Mouse (Mus musculus): ENCODE measurements around the gene Mymx. TPM values are rescaled to one million over a fixed set of nuclear protein-coding genes. Genes with fewer than 3 reads are reported as not detected.

The Mymx gene
- total RNA-seq, 1 experiment from 2014 or later = not detected

- peak; percentile 41 to 42; a peak in 3 of 4 replicates for ATAC-seq (replicated peaks in 1 of 2; ENCODE audit: insufficient read depth in 1 of 2, low FRiP score in 2 of 2, low TSS enrichment in 1 of 2, low read depth in 1 of 2, poor library complexity in 2 of 2, severe bottlenecking in 2 of 2)
Measured at GRCm38 (mm10) chr17:45594881-45595735, 6.8 kb downstream of the Mymx start.

GRCm38 (mm10) chr17:45594195-45594594 is 7.7 kb downstream of the Mymx start:
- ATAC-seq (replicated peaks in 1 of 2; ENCODE audit: insufficient read depth in 1 of 2, low FRiP score in 2 of 2, low TSS enrichment in 1 of 2, low read depth in 1 of 2, poor library complexity in 2 of 2, severe bottlenecking in 2 of 2) = no peak

GRCm38 (mm10) chr17:45593479-45593878 is 8.4 kb downstream of the Mymx start:
- ATAC-seq (replicated peaks in 1 of 2; ENCODE audit: insufficient read depth in 1 of 2, low FRiP score in 2 of 2, low TSS enrichment in 1 of 2, low read depth in 1 of 2, poor library complexity in 2 of 2, severe bottlenecking in 2 of 2) = no peak

GRCm38 (mm10) chr17:45592606-45593431 is 9.1 kb downstream of the Mymx start:
- ATAC-seq (replicated peaks in 1 of 2; ENCODE audit: insufficient read depth in 1 of 2, low FRiP score in 2 of 2, low TSS enrichment in 1 of 2, low read depth in 1 of 2, poor library complexity in 2 of 2, severe bottlenecking in 2 of 2) = no peak

GRCm38 (mm10) chr17:45591701-45592605 is 9.9 kb downstream of the Mymx start:
- ATAC-seq (replicated peaks in 1 of 2; ENCODE audit: insufficient read depth in 1 of 2, low FRiP score in 2 of 2, low TSS enrichment in 1 of 2, low read depth in 1 of 2, poor library complexity in 2 of 2, severe bottlenecking in 2 of 2) = no peak

GRCm38 (mm10) chr17:45590410-45590809 is 11.5 kb downstream of the Mymx start:
- no peak for ATAC-seq (replicated peaks in 1 of 2; ENCODE audit: insufficient read depth in 1 of 2, low FRiP score in 2 of 2, low TSS enrichment in 1 of 2, low read depth in 1 of 2, poor library complexity in 2 of 2, severe bottlenecking in 2 of 2)

GRCm38 (mm10) chr17:45589844-45590243 is 12.1 kb downstream of the Mymx start:
- ATAC-seq (replicated peaks in 1 of 2; ENCODE audit: insufficient read depth in 1 of 2, low FRiP score in 2 of 2, low TSS enrichment in 1 of 2, low read depth in 1 of 2, poor library complexity in 2 of 2, severe bottlenecking in 2 of 2) = no peak

- ATAC-seq (replicated peaks in 1 of 2; ENCODE audit: insufficient read depth in 1 of 2, low FRiP score in 2 of 2, low TSS enrichment in 1 of 2, low read depth in 1 of 2, poor library complexity in 2 of 2, severe bottlenecking in 2 of 2) = no peak
Measured at GRCm38 (mm10) chr17:45589236-45589635, 12.7 kb downstream of the Mymx start.

- ATAC-seq (replicated peaks in 1 of 2; ENCODE audit: insufficient read depth in 1 of 2, low FRiP score in 2 of 2, low TSS enrichment in 1 of 2, low read depth in 1 of 2, poor library complexity in 2 of 2, severe bottlenecking in 2 of 2) = no peak
Measured at GRCm38 (mm10) chr17:45588370-45588769, 13.5 kb downstream of the Mymx start.

GRCm38 (mm10) chr17:45586449-45586837 is 15.5 kb downstream of the Mymx start:
- no peak for ATAC-seq (replicated peaks in 1 of 2; ENCODE audit: insufficient read depth in 1 of 2, low FRiP score in 2 of 2, low TSS enrichment in 1 of 2, low read depth in 1 of 2, poor library complexity in 2 of 2, severe bottlenecking in 2 of 2)

GRCm38 (mm10) chr17:45585725-45586448 is 16.0 kb downstream of the Mymx start:
- ATAC-seq (replicated peaks in 1 of 2; ENCODE audit: insufficient read depth in 1 of 2, low FRiP score in 2 of 2, low TSS enrichment in 1 of 2, low read depth in 1 of 2, poor library complexity in 2 of 2, severe bottlenecking in 2 of 2) = no peak

- peak; percentile 46 to 55; a peak in 2 of 4 replicates for ATAC-seq (replicated peaks in 1 of 2; ENCODE audit: insufficient read depth in 1 of 2, low FRiP score in 2 of 2, low TSS enrichment in 1 of 2, low read depth in 1 of 2, poor library complexity in 2 of 2, severe bottlenecking in 2 of 2)
Measured at GRCm38 (mm10) chr17:45584939-45585678, 16.8 kb downstream of the Mymx start.

GRCm38 (mm10) chr17:45584096-45584896 is 17.6 kb downstream of the Mymx start:
- ATAC-seq (replicated peaks in 1 of 2; ENCODE audit: insufficient read depth in 1 of 2, low FRiP score in 2 of 2, low TSS enrichment in 1 of 2, low read depth in 1 of 2, poor library complexity in 2 of 2, severe bottlenecking in 2 of 2) = peak; percentile 10 to 19; a peak in 2 of 4 replicates

- no peak for ATAC-seq (replicated peaks in 1 of 2; ENCODE audit: insufficient read depth in 1 of 2, low FRiP score in 2 of 2, low TSS enrichment in 1 of 2, low read depth in 1 of 2, poor library complexity in 2 of 2, severe bottlenecking in 2 of 2)
Measured at GRCm38 (mm10) chr17:45582715-45583355, 19.1 kb downstream of the Mymx start.

- no peak for ATAC-seq (replicated peaks in 1 of 2; ENCODE audit: insufficient read depth in 1 of 2, low FRiP score in 2 of 2, low TSS enrichment in 1 of 2, low read depth in 1 of 2, poor library complexity in 2 of 2, severe bottlenecking in 2 of 2)
Measured at GRCm38 (mm10) chr17:45582188-45582587, 19.7 kb downstream of the Mymx start.

Data from hematopoietic stem cell, adult 5-6 weeks (primary cell).